Mouse (Mus musculus) heart, embryonic 11.5 days (tissue): ENCODE measurements around the gene Fam71a. TPM values are rescaled to one million over a fixed set of nuclear protein-coding genes. Genes with fewer than 3 reads are reported as not detected.
A peak's percentile ranks its signal among the peaks of the same experiment; 100 is the strongest.

Experiments
- ATAC-seq: fragments of 200-750 bp; cut with Nextera tagmentation; replicated peaks from 2 replicates; pipeline ENCODE4 v1.8.0; 2017; ENCODE audit warnings: moderate library complexity; ENCODE audit not compliant: insufficient number of reproducible peaks, low FRiP score, low TSS enrichment
- H3K27ac ChIP-seq: fragments of 300-500 bp; sonication (generic); 2 replicates; pipeline ENCODE4 v1.5.1; 2014; ENCODE audit warnings: mild to moderate bottlenecking, low read depth, low read length
- H3K27me3 ChIP-seq: fragments of 300-500 bp; sonication (generic); 2 replicates; pipeline ENCODE4 v1.6.1; 2014; ENCODE audit warnings: mild to moderate bottlenecking, low read length, mixed read lengths; ENCODE audit not compliant: control insufficient read depth, insufficient read depth
- H3K36me3 ChIP-seq: fragments of 300-500 bp; sonication (generic); 2 replicates; pipeline ENCODE4 v1.6.1; 2014; ENCODE audit warnings: mild to moderate bottlenecking, low read length, moderate library complexity, mixed read lengths; ENCODE audit not compliant: control insufficient read depth, insufficient read depth
- H3K4me1 ChIP-seq: fragments of 300-500 bp; sonication (generic); 2 replicates; pipeline ENCODE4 v1.6.1; 2014; ENCODE audit warnings: low read length; ENCODE audit not compliant: control insufficient read depth, insufficient read depth
- H3K4me2 ChIP-seq: fragments of 300-500 bp; sonication (generic); 2 replicates; pipeline ENCODE4 v1.6.1; 2014; ENCODE audit warnings: mild to moderate bottlenecking, moderate library complexity
- H3K4me3 ChIP-seq: fragments of 300-500 bp; sonication (generic); 2 replicates; pipeline ENCODE4 v1.5.1; 2014; ENCODE audit warnings: low read depth, low read length
- H3K9ac ChIP-seq: fragments of 300-500 bp; sonication (generic); 2 replicates; pipeline ENCODE4 v1.6.1; 2014; ENCODE audit warnings: mild to moderate bottlenecking, low read depth, low read length, moderate library complexity
- H3K9me3 ChIP-seq: fragments of 300-500 bp; sonication (generic); replicated peaks from 2 replicates; pipeline ENCODE4 v1.6.1; 2016; ENCODE audit warnings: low read length; ENCODE audit not compliant: control insufficient read depth
- WGBS: fragments of 180-500 bp; shearing (Covaris S2); extraction: QIAGEN DNeasy Blood & Tissue Kit; methylation state at CpG from one replicate; pipeline ENCODE4 v1.1.7; 2014; ENCODE audit not compliant: insufficient replicate concordance; 5-methylcytosine and 5-hydroxymethylcytosine counted together
- polyA plus RNA-seq: library from polyadenylated mRNA; unstranded; fragments of >200 nt; fragmentation: Nextera tagmentation; extraction: Ambion mirVana; gene quantifications from 2 replicates; pipeline ENCODE4 v1.2.1, GENCODE M21; 2014

The Fam71a gene
- polyA plus RNA-seq, 1 experiment from 2014 or later = not detected

GRCm38 (mm10) chr1:191138874-191139495 is 25.6 kb downstream of the Fam71a start:
- no peak overlapping the region for H3K9ac ChIP-seq
- ATAC-seq = no peak
- peak overlapping the region; percentile 11; the same call in 1 of the 2 replicates for H3K4me2 ChIP-seq
- no peaks in the 10 kb centered on the region; the same call in 1 of the 2 replicates for H3K4me1 ChIP-seq
- WGBS = 27% methylated on average over 7 of the region's 7 CpGs
- no peaks in the 10 kb centered on the region for H3K36me3 ChIP-seq
- H3K27ac ChIP-seq = peak overlapping the region; percentile 66
- H3K9me3 ChIP-seq = no peaks in the 10 kb centered on the region
- H3K4me3 ChIP-seq = no peak overlapping the region
- no peaks in the 10 kb centered on the region for H3K27me3 ChIP-seq

GRCm38 (mm10) chr1:191138436-191138835 is 26.2 kb downstream of the Fam71a start:
- Histone ChIP-seq H3K4me3 (no peak overlapping the region), H3K27ac (0 out of 2 replicates have a peak overlapping the region, but pooled peaks have one; percentile 66), H3K36me3 (no peaks in the 10 kb centered on the region), H3K27me3 (no peaks in the 10 kb centered on the region), H3K9ac (no peak overlapping the region), H3K9me3 (no peaks in the 10 kb centered on the region), H3K4me2 (no peak overlapping the region), H3K4me1 (no peaks in the 10 kb centered on the region; the same call in 1 of the 2 replicates)
- 91% methylated on average over 4 of the region's 4 CpGs for WGBS
- ATAC-seq = no peak

GRCm38 (mm10) chr1:191135406-191135805 is 29.2 kb downstream of the Fam71a start:
- no peaks in the 10 kb centered on the region for H3K27me3 ChIP-seq
- no peak overlapping the region for H3K4me2 ChIP-seq
- no peaks in the 10 kb centered on the region for H3K9me3 ChIP-seq
- no peak overlapping the region for H3K27ac ChIP-seq
- H3K9ac ChIP-seq = no peak overlapping the region
- peaks cover 8% of the 10 kb centered on the region for H3K4me1 ChIP-seq
- H3K36me3 ChIP-seq = no peaks in the 10 kb centered on the region
- no peak overlapping the region for H3K4me3 ChIP-seq
- WGBS = 61% methylated on average over 4 of the region's 4 CpGs
- no peak for ATAC-seq

- Histone ChIP-seq H3K27me3 (no peaks in the 10 kb centered on the region), H3K36me3 (no peaks in the 10 kb centered on the region), H3K27ac (peak overlapping the region; percentile 5; the same call in 1 of the 2 replicates), H3K9ac (no peak overlapping the region), H3K9me3 (no peaks in the 10 kb centered on the region), H3K4me1 (peaks cover 8% of the 10 kb centered on the region), H3K4me3 (no peak overlapping the region), H3K4me2 (no peak overlapping the region)
- ATAC-seq = peak; percentile 50; the same call in 1 of the 2 replicates
- WGBS = 46% methylated on average over 5 of the region's 5 CpGs
These were observed 31.7 kb downstream of the Fam71a start for GRCm38 (mm10) chr1:191132934-191133333.

- Histone ChIP-seq H3K36me3 (no peaks in the 10 kb centered on the region), H3K4me2 (no peak overlapping the region), H3K4me3 (no peak overlapping the region), H3K4me1 (peaks cover 8% of the 10 kb centered on the region), H3K9ac (no peak overlapping the region), H3K27me3 (no peaks in the 10 kb centered on the region), H3K9me3 (no peaks in the 10 kb centered on the region), H3K27ac (no peak overlapping the region)
- ATAC-seq = no peak
- 69% methylated on average over 5 of the region's 5 CpGs for WGBS
These were observed 32.4 kb downstream of the Fam71a start for GRCm38 (mm10) chr1:191132240-191132639.

- no peak overlapping the region for H3K4me3 ChIP-seq
- H3K9me3 ChIP-seq = no peaks in the 10 kb centered on the region
- 86% methylated on average over 2 of the region's 2 CpGs for WGBS
- no peak for ATAC-seq
- H3K9ac ChIP-seq = no peak overlapping the region
- no peaks in the 10 kb centered on the region for H3K36me3 ChIP-seq
- H3K4me1 ChIP-seq = peaks cover 8% of the 10 kb centered on the region
- H3K27me3 ChIP-seq = no peaks in the 10 kb centered on the region
- no peak overlapping the region for H3K27ac ChIP-seq
- no peak overlapping the region for H3K4me2 ChIP-seq
These were observed 32.9 kb downstream of the Fam71a start for GRCm38 (mm10) chr1:191131692-191132091.

GRCm38 (mm10) chr1:191125811-191126638 is 38.6 kb downstream of the Fam71a start:
- H3K4me2 ChIP-seq = peak overlapping the region; percentile 80
- peak overlapping the region; percentile 52; the same call in 1 of the 2 replicates for H3K9ac ChIP-seq
- ATAC-seq = peak; percentile 63
- H3K4me3 ChIP-seq = peak overlapping the region; percentile 40
- no peaks in the 10 kb centered on the region for H3K36me3 ChIP-seq
- H3K27ac ChIP-seq = no peak overlapping the region
- H3K9me3 ChIP-seq = no peaks in the 10 kb centered on the region
- H3K27me3 ChIP-seq = peaks cover 6% of the 10 kb centered on the region
- H3K4me1 ChIP-seq = peaks cover 2% of the 10 kb centered on the region; the same call in 1 of the 2 replicates
- WGBS = 12% methylated on average over 38 of the region's 38 CpGs

GRCm38 (mm10) chr1:191124288-191124687 is 40.3 kb downstream of the Fam71a start:
- ATAC-seq = no peak
- Histone ChIP-seq H3K9ac (no peak overlapping the region), H3K9me3 (no peaks in the 10 kb centered on the region), H3K4me3 (no peak overlapping the region), H3K36me3 (no peaks in the 10 kb centered on the region), H3K27ac (no peak overlapping the region), H3K27me3 (peaks cover 6% of the 10 kb centered on the region), H3K4me1 (peaks cover 2% of the 10 kb centered on the region; the same call in 1 of the 2 replicates), H3K4me2 (no peak overlapping the region)
- 60% methylated on average over 4 of the region's 4 CpGs for WGBS
